Mouse (Mus musculus): ENCODE data around the gene Myrfl.

Myrfl gene

GRCm38 (mm10) chr10:116913647-116914273 lies 17.0 kb upstream of the Myrfl start:
- DNase-seq (ENCODE audit: low spot score in 2 of 2), result peak in 1 of 2 experiments; percentile 31

DNA sequence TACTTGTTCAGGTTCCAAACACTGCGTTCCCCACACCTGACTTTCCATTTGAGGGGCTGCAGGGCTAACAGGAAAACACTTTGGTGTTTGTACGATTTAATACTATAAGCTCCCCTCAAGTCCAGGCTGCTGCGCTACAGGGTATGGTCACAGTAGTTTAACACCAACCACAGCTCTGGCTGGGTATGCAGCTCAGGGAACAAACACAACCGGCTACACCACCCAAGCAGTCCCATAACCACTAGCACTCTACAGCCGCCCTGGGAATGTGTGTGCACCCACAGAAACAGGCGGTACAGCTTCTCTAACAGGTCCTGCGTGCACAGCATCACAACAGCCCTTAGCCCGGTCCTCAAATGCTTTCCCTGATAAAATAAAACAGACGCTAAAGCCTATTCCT lies 16.1 kb upstream of the Myrfl start:
- no peak for DNase-seq (ENCODE audit: low spot score in 2 of 2)

- DNase-seq (ENCODE audit: low spot score in 2 of 2), result no peak
Measured at GRCm38 (mm10) chr10:116908901-116909642, 12.4 kb upstream of the Myrfl start.

DNA sequence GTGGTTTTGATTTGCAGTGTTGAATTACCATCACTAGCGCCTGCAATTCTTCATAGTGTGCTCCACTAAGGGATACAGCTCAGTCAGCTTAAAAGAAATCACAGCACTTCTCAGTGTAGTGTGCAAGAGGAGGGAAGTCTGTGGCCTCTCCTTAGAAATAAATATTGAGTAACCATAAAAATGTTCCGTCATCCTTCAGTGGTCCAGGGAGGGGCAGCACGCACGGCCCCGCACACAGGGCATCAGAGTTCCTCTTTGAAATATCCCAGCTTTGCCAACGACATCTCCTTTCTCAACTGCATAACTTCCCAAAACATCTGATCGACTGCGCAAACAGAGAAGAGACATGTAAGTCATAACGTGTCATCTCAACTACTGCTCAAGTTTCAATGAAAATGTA lies 10.1 kb upstream of the Myrfl start:
- no peak for DNase-seq (ENCODE audit: low spot score in 2 of 2)

DNA sequence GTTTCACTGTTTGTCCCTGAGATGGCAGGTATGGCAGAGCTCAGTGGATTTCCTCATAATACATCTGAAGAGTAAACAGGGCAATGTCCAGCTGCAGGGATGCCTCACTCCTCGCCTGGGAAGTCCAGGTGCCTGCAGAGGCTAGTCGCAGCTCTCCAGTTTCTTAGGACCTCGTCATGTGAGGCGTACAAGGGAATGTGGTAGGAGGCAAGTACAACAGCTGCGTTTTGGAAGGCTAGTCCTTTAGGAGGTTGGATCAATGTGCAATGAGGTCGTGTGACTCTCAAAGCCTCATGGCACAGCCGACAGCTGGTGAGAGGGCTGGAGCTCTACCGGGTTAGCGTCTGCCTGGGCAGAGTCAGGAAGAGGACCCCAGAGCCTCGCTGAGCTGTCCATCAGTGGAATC lies 7.8 kb upstream of the Myrfl start:
- DNase-seq (ENCODE audit: low spot score in 2 of 2), result no peak

- no peak for DNase-seq (ENCODE audit: low spot score in 2 of 2)
Measured at GRCm38 (mm10) chr10:116895108-116895833, 1.4 kb downstream of the Myrfl start.

GRCm38 (mm10) chr10:116894540-116894939 lies 2.2 kb downstream of the Myrfl start:
- no peak for DNase-seq (ENCODE audit: low spot score in 2 of 2)

- DNase-seq (ENCODE audit: low spot score in 2 of 2), result no peak
Measured at GRCm38 (mm10) chr10:116893753-116894152, 3.0 kb downstream of the Myrfl start.

DNA sequence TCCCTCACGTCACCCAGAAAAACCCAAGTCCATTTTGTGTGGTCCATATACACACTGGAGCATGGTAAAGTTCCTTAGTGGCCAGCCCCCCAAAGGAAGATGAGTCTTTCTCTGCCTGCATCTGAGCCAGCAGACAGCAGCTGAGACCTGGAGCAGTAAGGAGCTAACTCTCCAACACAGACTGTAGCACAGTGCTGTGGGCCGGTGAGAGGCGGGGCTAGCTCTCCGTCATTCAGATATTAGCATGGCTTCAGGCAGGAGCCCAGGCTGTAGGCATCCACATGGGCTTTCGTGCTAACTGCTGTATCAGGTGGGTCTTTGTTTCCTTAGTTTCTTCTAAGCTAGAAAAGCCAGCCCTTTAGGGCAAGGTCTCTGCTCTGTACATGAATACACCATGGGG lies 6.1 kb downstream of the Myrfl start:
- no peak for DNase-seq (ENCODE audit: low spot score in 2 of 2)

GRCm38 (mm10) chr10:116884552-116884951 lies 12.2 kb downstream of the Myrfl start:
- DNase-seq (ENCODE audit: low spot score in 2 of 2), result no peak

- no peak for DNase-seq (ENCODE audit: low spot score in 2 of 2)
Measured at GRCm38 (mm10) chr10:116883531-116883930, 13.2 kb downstream of the Myrfl start.

GRCm38 (mm10) chr10:116877436-116877835 lies 19.3 kb downstream of the Myrfl start:
- no peak for DNase-seq (ENCODE audit: low spot score in 2 of 2)

GRCm38 (mm10) chr10:116874490-116874889 lies 22.2 kb downstream of the Myrfl start:
- DNase-seq (ENCODE audit: low spot score in 2 of 2), result no peak

- no peak for DNase-seq (ENCODE audit: low spot score in 2 of 2)
Measured at GRCm38 (mm10) chr10:116872016-116872410, 24.7 kb downstream of the Myrfl start.

DNA sequence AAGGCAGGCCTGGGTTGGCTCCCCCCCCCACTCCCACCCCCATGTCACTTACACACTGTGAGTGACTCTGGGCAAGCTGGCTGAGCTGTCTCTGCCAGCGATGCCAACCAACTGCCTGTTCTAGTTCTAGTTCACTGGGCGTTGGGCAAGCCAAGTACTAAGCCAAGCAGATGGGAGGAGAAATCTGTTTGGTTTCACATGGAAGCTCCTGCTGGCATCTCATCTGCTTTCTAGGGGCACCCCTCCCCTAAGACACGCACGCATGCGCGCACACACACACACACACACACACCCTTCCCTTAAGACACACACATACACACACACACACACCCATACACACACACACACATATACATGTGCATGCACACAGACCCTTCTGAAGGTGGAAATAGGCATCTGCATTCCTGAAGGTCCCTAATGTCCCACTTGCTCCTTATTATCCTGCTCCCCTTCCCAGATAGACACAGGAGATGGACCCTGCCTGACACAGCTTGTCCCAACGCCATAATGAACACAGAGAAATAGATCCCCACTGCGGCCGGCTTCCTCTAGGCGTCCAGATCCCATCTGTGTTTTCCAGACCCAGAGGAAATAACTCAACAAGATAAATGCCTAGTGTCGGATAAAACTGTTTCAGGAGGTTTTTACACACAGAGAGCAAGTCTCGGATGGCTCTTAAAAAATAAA lies 25.2 kb downstream of the Myrfl start:
- no peak for DNase-seq (ENCODE audit: low spot score in 2 of 2)

GRCm38 (mm10) chr10:116870819-116871218 lies 25.9 kb downstream of the Myrfl start:
- DNase-seq (ENCODE audit: low spot score in 2 of 2), result no peak

- DNase-seq (ENCODE audit: low spot score in 2 of 2), result no peak
Measured at GRCm38 (mm10) chr10:116853159-116853845, 43.4 kb downstream of the Myrfl start.

DNA sequence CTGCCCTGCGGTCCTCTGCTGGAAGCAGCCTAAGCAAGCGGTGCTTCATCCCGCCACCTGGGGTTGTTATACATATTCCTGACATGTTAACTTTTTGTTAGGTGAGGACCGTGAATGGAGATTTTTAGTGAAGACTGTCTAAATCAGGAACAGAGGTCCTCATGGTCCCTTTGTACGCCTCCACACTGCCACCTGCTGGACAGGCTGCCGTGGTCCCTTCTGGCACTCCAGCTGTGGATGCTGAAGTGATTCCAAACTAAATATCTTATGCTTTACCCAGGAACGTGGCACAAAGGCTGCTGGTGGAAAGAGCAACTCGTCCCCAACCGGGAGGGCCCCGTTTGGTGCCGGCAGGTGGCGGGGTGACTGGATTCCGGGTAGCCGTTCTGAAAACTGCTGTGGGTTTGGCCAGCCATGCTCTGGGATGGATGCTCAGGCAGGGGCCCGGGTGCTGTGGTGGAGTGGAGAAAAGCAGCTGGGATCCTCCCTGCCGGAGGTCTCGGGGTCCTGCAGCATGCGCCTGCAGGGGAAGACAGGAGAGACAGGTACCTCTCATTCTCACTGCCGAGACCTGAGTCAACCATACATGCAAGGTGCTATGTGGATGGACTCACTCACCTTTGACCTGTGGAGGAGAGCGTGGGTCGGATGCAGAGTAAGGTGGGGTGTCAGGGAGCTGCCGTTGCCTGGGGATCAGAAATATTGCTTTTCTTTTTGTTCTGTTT lies 47.8 kb downstream of the Myrfl start:
- DNase-seq (ENCODE audit: low spot score in 2 of 2), result peak; percentile 30 to 68

- DNase-seq (ENCODE audit: low spot score in 2 of 2), result no peak
Measured at GRCm38 (mm10) chr10:116841551-116841950, 55.2 kb downstream of the Myrfl start.

GRCm38 (mm10) chr10:116830676-116831075 lies 66.0 kb downstream of the Myrfl start:
- DNase-seq (ENCODE audit: low spot score in 2 of 2), result no peak

DNA sequence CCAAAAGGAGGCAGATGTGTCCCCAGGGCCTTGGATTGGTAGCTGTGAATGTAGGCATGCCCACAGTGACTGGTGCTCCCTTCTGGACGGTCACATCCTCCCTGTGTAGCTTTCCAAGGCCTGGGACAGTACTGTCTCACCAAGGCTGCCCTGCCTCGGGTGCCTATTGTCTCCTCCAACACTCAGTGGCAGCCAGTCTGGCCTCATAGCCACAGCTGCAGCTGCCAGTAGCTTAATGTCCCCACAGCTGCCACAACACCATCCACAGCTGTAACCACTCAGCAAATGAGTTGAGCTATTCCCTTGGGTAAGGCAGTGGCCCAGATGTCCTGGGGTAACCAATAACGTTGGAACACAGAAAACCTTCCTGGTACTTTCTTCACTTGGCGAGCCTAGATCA lies 68.6 kb downstream of the Myrfl start:
- DNase-seq (ENCODE audit: low spot score in 2 of 2), result no peak

All from natural killer cell, adult 2 months (primary cell).